Mouse (Mus musculus) midbrain, embryonic 10.5 days (tissue): ENCODE results near the gene Rem1. TPM values are rescaled to one million over a fixed set of nuclear protein-coding genes. Genes with fewer than 3 reads are reported as not detected.

Source experiments
- DNase-seq: peaks from one replicate; pipeline ENCODE4 v3.0.0-alpha.2; 2017; ENCODE audit warnings: low spot score
- H3K27ac ChIP-seq: fragments of 300-500 bp; sonication (generic); replicated peaks from 2 replicates; pipeline ENCODE4 v1.5.1; 2016; ENCODE audit warnings: mild to moderate bottlenecking
- H3K27me3 ChIP-seq: fragments of 300-500 bp; sonication (generic); 2 replicates; pipeline ENCODE4 v1.6.1; 2016; ENCODE audit warnings: low read depth, mild to moderate bottlenecking; ENCODE audit not compliant: poor library complexity, severe bottlenecking
- H3K36me3 ChIP-seq: fragments of 300-500 bp; sonication (generic); 2 replicates; pipeline ENCODE4 v1.6.1; 2016; ENCODE audit warnings: mild to moderate bottlenecking, moderate library complexity
- H3K4me1 ChIP-seq: fragments of 300-500 bp; sonication (generic); 2 replicates; pipeline ENCODE4 v1.6.1; 2016
- H3K4me3 ChIP-seq: fragments of 300-500 bp; sonication (generic); 2 replicates; pipeline ENCODE4 v1.5.1; 2016; ENCODE audit warnings: mild to moderate bottlenecking, moderate library complexity
- H3K9me3 ChIP-seq: fragments of 300-500 bp; sonication (generic); replicated peaks from 2 replicates; pipeline ENCODE4 v1.6.1; 2016; ENCODE audit warnings: mild to moderate bottlenecking
- WGBS: fragments of 180-500 bp; shearing (Covaris S2); methylation state at CpG from one replicate; pipeline ENCODE4 v1.1.7; 2016; 5-methylcytosine and 5-hydroxymethylcytosine counted together
- polyA plus RNA-seq: library from polyadenylated mRNA; unstranded; fragments of >200 nt; fragmentation: Nextera tagmentation; extraction: Ambion mirVana; gene quantifications from 2 replicates; pipeline ENCODE4 v1.2.1, GENCODE M21; 2016

The Rem1 gene
- polyA plus RNA-seq, 1 experiment from 2014 or later, result 0.33 TPM

- peaks cover 10% of the 10 kb centered on the region for H3K4me1 ChIP-seq
- H3K4me3 ChIP-seq, result no peak overlapping the region
- no peaks in the 10 kb centered on the region for H3K36me3 ChIP-seq
- H3K27me3 ChIP-seq, result no peaks in the 10 kb centered on the region
- DNase-seq, result no peak
- WGBS, result 35% methylated on average over 8 of the region's 8 CpGs
- H3K9me3 ChIP-seq, result no peaks in the 10 kb centered on the region
- no peak overlapping the region for H3K27ac ChIP-seq
Observed at GRCm38 (mm10) chr2:152612193-152612592, 14.6 kb upstream of the Rem1 start.

GRCm38 (mm10) chr2:152615563-152615962 is 11.2 kb upstream of the Rem1 start:
- no peaks in the 10 kb centered on the region for H3K36me3 ChIP-seq
- no peak overlapping the region for H3K4me3 ChIP-seq
- peaks cover 10% of the 10 kb centered on the region for H3K4me1 ChIP-seq
- DNase-seq, result peak; percentile 60
- H3K27ac ChIP-seq, result no peak overlapping the region
- H3K9me3 ChIP-seq, result no peaks in the 10 kb centered on the region
- 13% methylated on average over 7 of the region's 7 CpGs for WGBS
- H3K27me3 ChIP-seq, result no peaks in the 10 kb centered on the region

GRCm38 (mm10) chr2:152616470-152616869 is 10.3 kb upstream of the Rem1 start:
- WGBS, result 81% methylated on average over 6 of the region's 6 CpGs
- H3K27me3 ChIP-seq, result no peaks in the 10 kb centered on the region
- DNase-seq, result no peak
- no peak overlapping the region for H3K4me3 ChIP-seq
- no peaks in the 10 kb centered on the region for H3K9me3 ChIP-seq
- peaks cover 10% of the 10 kb centered on the region for H3K4me1 ChIP-seq
- H3K27ac ChIP-seq, result no peak overlapping the region
- H3K36me3 ChIP-seq, result no peaks in the 10 kb centered on the region

- no peaks in the 10 kb centered on the region for H3K27me3 ChIP-seq
- H3K27ac ChIP-seq, result no peak overlapping the region
- no peak for DNase-seq
- no peaks in the 10 kb centered on the region for H3K36me3 ChIP-seq
- peaks cover under 1% of the 10 kb centered on the region for H3K4me1 ChIP-seq
- no peaks in the 10 kb centered on the region for H3K9me3 ChIP-seq
- 58% methylated on average over 5 of the region's 5 CpGs for WGBS
- no peak overlapping the region for H3K4me3 ChIP-seq
Observed at GRCm38 (mm10) chr2:152617374-152617773, 9.4 kb upstream of the Rem1 start.

DNA sequence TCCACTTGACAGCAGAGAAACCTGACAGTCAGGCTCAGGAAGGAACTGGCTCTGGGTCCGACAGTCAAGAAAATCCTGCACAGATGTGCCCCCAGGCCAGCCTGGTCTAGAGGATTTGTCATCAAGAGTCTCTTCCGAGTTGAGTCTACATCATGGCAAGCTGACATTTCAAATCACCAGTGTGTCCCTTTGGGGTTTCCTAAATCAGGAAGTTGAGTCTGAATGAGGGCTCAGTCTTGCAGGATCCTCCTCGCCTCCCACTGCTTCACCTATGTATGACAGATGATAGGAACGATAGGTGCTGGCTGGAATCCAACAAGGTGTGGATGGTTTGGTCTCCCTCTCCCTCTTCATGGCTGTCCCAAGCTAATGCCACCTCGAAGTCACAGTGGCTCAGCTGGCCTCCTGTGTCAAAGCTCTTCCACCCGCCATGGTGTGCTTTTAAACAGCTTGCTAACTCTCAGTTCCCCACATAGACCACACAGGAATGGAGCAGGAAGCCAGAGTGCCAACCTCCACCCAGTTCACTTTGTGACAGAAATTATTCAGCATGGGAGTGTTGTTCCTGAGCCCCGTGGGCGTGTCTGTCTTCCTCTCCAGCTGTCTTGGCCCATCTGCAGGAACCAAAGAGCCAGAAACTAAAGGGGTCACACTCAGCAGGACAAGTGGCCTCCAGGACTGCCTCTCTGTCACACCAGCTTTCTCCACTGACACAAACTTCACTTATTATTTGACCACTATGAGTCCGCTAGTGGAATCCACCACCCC is 6.2 kb upstream of the Rem1 start:
- WGBS, result 78% methylated on average over 9 of the region's 9 CpGs
- Histone ChIP-seq H3K27ac (no peak overlapping the region), H3K9me3 (no peaks in the 10 kb centered on the region), H3K36me3 (no peaks in the 10 kb centered on the region), H3K4me3 (no peak overlapping the region), H3K4me1 (peaks cover 4% of the 10 kb centered on the region; the same call in 1 of the 2 replicates), H3K27me3 (peaks cover 19% of the 10 kb centered on the region)
- no peak for DNase-seq

- 90% methylated on average over 13 of the region's 13 CpGs for WGBS
- no peaks in the 10 kb centered on the region for H3K9me3 ChIP-seq
- peaks cover 35% of the 10 kb centered on the region for H3K27me3 ChIP-seq
- H3K36me3 ChIP-seq, result no peaks in the 10 kb centered on the region
- H3K4me3 ChIP-seq, result no peak overlapping the region
- DNase-seq, result no peak
- H3K27ac ChIP-seq, result no peak overlapping the region
- peaks cover 12% of the 10 kb centered on the region for H3K4me1 ChIP-seq
Observed at GRCm38 (mm10) chr2:152622151-152622550, 4.6 kb upstream of the Rem1 start.

DNA sequence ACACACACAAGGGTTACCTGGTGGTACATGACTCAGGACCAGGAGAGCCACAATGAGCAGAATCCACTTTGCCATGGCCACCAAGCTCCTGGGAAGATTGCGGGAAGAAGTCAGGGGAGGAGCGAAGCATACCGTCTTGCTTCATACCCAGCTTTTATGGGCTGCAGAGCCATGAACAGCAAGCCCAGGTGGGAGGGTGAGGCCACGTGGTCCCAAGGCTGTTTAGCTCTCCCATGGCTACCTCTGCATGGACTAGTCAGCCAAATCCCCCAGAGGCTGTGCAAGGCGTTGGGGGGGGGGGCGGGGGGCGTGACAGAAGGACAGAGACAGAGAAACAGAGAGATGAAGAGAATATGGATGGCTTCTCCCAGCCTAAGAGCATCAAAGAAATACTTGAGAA is 3.8 kb upstream of the Rem1 start, which contains the start of gene Defb25:
Gene Defb25 (minus strand): TSS at position 101 of the 400 bp plus-strand sequence.
- Histone ChIP-seq H3K27me3 (peaks cover 43% of the 10 kb centered on the region), H3K9me3 (no peaks in the 10 kb centered on the region), H3K36me3 (no peaks in the 10 kb centered on the region), H3K27ac (no peak within 1 kb of the TSS), H3K4me1 (peaks cover 18% of the 10 kb centered on the region), H3K4me3 (no peak within 1 kb of the TSS)
- WGBS, result 81% methylated on average over 7 of the region's 7 CpGs
- DNase-seq, result no peak

- Histone ChIP-seq H3K4me1 (peaks cover 20% of the 10 kb centered on the region), H3K36me3 (no peaks in the 10 kb centered on the region), H3K27ac (no peak overlapping the region), H3K27me3 (peaks cover 59% of the 10 kb centered on the region), H3K9me3 (no peaks in the 10 kb centered on the region), H3K4me3 (no peak overlapping the region)
- DNase-seq, result no peak
- 89% methylated on average over 2 of the region's 2 CpGs for WGBS
Observed at GRCm38 (mm10) chr2:152624566-152624965, 2.2 kb upstream of the Rem1 start.

DNA sequence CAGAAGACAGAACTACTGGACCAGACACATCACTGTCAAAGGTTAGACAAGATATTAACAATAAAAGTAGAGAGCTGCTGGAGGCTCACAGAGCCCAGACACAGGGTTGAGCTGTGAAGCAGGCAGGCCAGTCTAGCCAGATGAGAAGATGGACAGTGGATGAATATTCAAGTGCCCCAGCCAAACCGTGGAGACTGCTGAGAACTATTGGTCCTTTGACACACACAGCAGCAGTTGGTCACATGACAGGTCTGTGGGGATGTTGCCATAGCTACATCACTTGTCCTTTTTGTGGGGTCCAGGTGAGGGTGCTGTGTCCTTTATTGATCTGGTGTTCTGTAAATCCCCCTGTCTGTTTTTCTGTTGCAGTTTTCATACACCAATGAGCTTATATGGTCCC is 1.5 kb upstream of the Rem1 start:
- DNase-seq, result no peak
- H3K27me3 ChIP-seq, result peaks cover 66% of the 10 kb centered on the region
- no peaks in the 10 kb centered on the region for H3K9me3 ChIP-seq
- H3K36me3 ChIP-seq, result no peaks in the 10 kb centered on the region
- WGBS, result 14% methylated on average over 1 of the region's 1 CpGs
- H3K27ac ChIP-seq, result no peak overlapping the region
- peaks cover 20% of the 10 kb centered on the region for H3K4me1 ChIP-seq
- H3K4me3 ChIP-seq, result no peak overlapping the region

DNA sequence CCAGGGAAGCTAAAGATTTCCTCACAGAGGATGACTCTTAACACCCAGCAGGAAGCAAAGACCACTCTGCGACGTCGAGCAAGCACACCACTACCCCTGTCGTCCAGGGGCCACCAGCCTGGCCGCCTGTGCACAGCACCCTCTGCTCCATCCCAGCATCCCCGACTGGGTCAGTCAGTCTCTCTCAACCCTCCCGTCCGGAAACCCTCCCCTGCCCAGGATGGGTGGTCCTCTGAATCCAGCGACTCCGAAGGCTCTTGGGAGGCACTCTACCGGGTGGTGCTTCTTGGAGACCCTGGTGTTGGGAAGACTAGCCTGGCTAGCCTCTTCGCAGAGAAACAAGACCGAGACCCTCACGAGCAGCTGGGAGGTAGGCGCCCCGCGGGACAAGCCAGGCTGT is 1.3 kb downstream of the Rem1 start:
- H3K9me3 ChIP-seq, result no peaks in the 10 kb centered on the region
- no peaks in the 10 kb centered on the region for H3K36me3 ChIP-seq
- DNase-seq, result no peak
- H3K27ac ChIP-seq, result no peak overlapping the region
- peaks cover 23% of the 10 kb centered on the region for H3K4me1 ChIP-seq
- H3K27me3 ChIP-seq, result peaks cover 77% of the 10 kb centered on the region
- no peak overlapping the region for H3K4me3 ChIP-seq
- WGBS, result 45% methylated on average over 17 of the region's 17 CpGs

DNA sequence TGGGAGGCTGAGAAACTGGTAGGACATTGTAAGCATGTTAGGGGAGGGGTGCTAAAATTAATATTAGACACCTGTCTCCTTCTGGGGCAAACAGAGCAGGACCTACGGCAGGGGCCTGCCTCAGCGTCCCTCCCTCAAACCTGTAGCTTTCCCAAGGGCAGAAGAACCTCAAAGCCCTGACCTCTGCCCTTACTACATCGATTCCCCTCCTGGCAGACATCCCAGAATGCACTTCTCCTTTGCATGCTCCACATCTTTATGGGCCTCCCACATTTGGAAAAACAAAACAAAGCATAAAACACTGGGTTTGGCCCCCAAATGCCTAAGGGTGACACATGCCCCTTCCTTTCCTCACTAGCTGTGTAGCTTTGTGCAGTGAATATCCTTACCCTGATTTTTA is 2.5 kb downstream of the Rem1 start:
- H3K4me1 ChIP-seq, result peaks cover 28% of the 10 kb centered on the region
- no peak overlapping the region for H3K4me3 ChIP-seq
- DNase-seq, result no peak
- peaks cover 83% of the 10 kb centered on the region for H3K27me3 ChIP-seq
- no peaks in the 10 kb centered on the region for H3K36me3 ChIP-seq
- H3K9me3 ChIP-seq, result no peaks in the 10 kb centered on the region
- H3K27ac ChIP-seq, result no peak overlapping the region
- 83% methylated on average over 3 of the region's 3 CpGs for WGBS

- Histone ChIP-seq H3K27me3 (peaks cover 81% of the 10 kb centered on the region), H3K4me3 (no peak overlapping the region), H3K36me3 (no peaks in the 10 kb centered on the region), H3K27ac (no peak overlapping the region), H3K4me1 (peaks cover 28% of the 10 kb centered on the region), H3K9me3 (no peaks in the 10 kb centered on the region)
- DNase-seq, result no peak
- 88% methylated on average over 6 of the region's 6 CpGs for WGBS
Observed at GRCm38 (mm10) chr2:152629904-152630303, 3.2 kb downstream of the Rem1 start.

DNA sequence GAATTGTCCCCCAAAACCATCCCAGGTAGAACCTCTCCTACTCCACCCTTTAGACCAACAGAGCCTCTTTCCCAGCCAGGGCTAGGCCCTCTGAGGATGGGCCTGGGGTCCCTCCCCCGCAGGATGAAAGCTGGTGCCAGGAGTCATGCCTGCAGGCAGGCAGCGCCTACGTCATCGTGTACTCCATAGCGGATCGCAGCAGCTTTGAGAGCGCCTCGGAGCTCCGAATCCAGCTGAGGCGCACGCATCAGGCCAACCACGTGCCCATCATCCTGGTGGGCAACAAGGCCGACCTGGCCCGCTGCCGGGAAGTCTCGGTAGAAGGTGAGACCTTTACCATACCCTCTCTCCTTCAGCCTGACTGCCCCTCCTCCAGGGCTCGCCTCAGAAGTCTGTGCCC is 6.6 kb downstream of the Rem1 start:
- Histone ChIP-seq H3K4me3 (no peak overlapping the region), H3K9me3 (no peaks in the 10 kb centered on the region), H3K27ac (no peak overlapping the region), H3K4me1 (peaks cover 7% of the 10 kb centered on the region), H3K27me3 (peaks cover 50% of the 10 kb centered on the region), H3K36me3 (no peaks in the 10 kb centered on the region)
- WGBS, result 47% methylated on average over 17 of the region's 17 CpGs
- DNase-seq, result no peak
